Comparison of ENCODE assay signal across 9 mouse cellular contexts in the genomic region with DNA sequence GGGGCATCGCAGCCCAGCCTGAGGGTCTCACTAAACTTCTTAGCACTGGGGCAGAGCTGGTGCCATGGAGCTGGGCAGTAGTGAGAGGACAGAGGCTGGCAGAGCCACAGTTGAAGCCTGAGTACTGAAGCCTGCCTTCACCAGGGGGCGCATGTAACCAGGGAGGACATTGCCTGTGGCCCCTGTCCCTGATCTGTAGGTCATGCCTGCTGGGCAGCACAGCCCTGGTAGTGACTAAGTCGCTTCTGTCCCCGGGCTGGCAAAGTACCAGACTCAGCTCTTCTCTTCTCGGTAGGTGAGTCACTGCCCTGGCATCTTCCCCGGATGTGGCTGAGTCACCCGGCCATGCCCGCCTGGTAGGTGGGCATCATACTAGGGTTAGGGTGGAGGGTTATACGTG. TPM values are rescaled to one million over a fixed set of nuclear protein-coding genes. Genes with fewer than 3 reads are reported as not detected.
DNase-seq lines count a peak whose midpoint lies in the region; ATAC-seq and TF ChIP-seq lines count a peak whose summit lies in the region.
"Had no signal": no experiment of that assay in that cellular context is flagged by ENCODE, and none has a peak within 500 bp of the region (broad histone marks: within the 10 kb centered on the region; RNA-seq: fewer than 3 reads in every experiment).

No protein-coding gene starts in this region.

- H3K27ac ChIP-seq in embryonic facial prominence, embryonic 10.5 days (replicated peaks): peak overlapping the region; percentile 82
- H3K27ac ChIP-seq in limb, embryonic 12.5 days: peak overlapping the region; percentile 86

- H3K4me3 ChIP-seq in embryonic facial prominence, embryonic 10.5 days: peak overlapping the region; percentile 41
- peak overlapping the region; percentile 12 for H3K4me3 ChIP-seq in limb, embryonic 12.5 days (replicated peaks)

- peak; percentile 67 for DNase-seq in layer of hippocampus, adult 9-11 months
- no peak for DNase-seq in layer of hippocampus, adult 9-10 months (ENCODE audit: low spot score)
- DNase-seq in Patski (ENCODE audit: low read depth, low spot score): no peak
- DNase-seq in embryonic facial prominence, embryonic 10.5 days (ENCODE audit: low spot score): no peak
- DNase-seq in heart, postnatal 14 days: peak; percentile 78 to 80
- peak; percentile 44 for DNase-seq in neural tube, embryonic 10.5 days (ENCODE audit: extremely low spot score, low spot score)
- DNase-seq in urinary bladder, postnatal 10 days (ENCODE audit: low spot score): peak; percentile 49

- intact Hi-C loops in heart, postnatal 14 days (cut with DNase I): no loop called here

- CTCF ChIA-PET in Patski (lab: Charles Lee): interaction anchor here (1.0 to 2.2 kb wide), 7 partner anchors 10 to 43 kb away, joined by 3 to 10 read pairs (median 5); no protein-coding TSS in a partner anchor

- H3K27me3 ChIP-seq in Patski: no peaks in the 10 kb centered on the region
- H3K27me3 ChIP-seq in embryonic facial prominence, embryonic 10.5 days (replicated peaks; ENCODE audit: low read depth, poor library complexity, severe bottlenecking): peaks cover 15% of the 10 kb centered on the region
- no peaks in the 10 kb centered on the region for H3K27me3 ChIP-seq in limb, embryonic 12.5 days

- H3K9ac ChIP-seq in limb, embryonic 12.5 days (replicated peaks): peak overlapping the region; percentile 44; the same call in 1 of the 2 replicates

- POLR2A ChIA-PET in Patski (lab: Charles Lee): interaction anchor here (0.9 to 1.0 kb wide), 2 partner anchors 21 to 39 kb away, joined by 3 to 4 read pairs; no protein-coding TSS in a partner anchor

- TF ChIP-seq CTCF in Patski (IDR thresholded peaks at IDR 0.05): no peak

- peaks cover 7% of the 10 kb centered on the region for H3K36me3 ChIP-seq in embryonic facial prominence, embryonic 10.5 days (replicated peaks)
- peaks cover 5% of the 10 kb centered on the region; the same call in 1 of the 2 replicates for H3K36me3 ChIP-seq in limb, embryonic 12.5 days

- H3K9me3 ChIP-seq in embryonic facial prominence, embryonic 10.5 days: no peaks in the 10 kb centered on the region
- no peaks in the 10 kb centered on the region for H3K9me3 ChIP-seq in limb, embryonic 12.5 days

- 53% methylated on average over 9 of the region's 9 CpGs for WGBS in embryonic facial prominence, embryonic 10.5 days
- 39% methylated on average over 9 of the region's 9 CpGs for WGBS in limb, embryonic 12.5 days

- in situ Hi-C loops in Patski (cut with MboI; ENCODE audit: low pct_unique_long_range_greater_than_20kb): loop anchor here (10.0 kb wide), 1 partner anchor 228 kb away; the partner anchor contains the start of gene Csf3

- peak overlapping the region; percentile 92 for H3K4me2 ChIP-seq in limb, embryonic 12.5 days

- peak; percentile 46 for ATAC-seq in Patski
- no peak for ATAC-seq in limb, embryonic 12.5 days (ENCODE audit: insufficient number of reproducible peaks, insufficient read depth, low FRiP score, low TSS enrichment, low read depth)

- peaks cover 99% of the 10 kb centered on the region for H3K4me1 ChIP-seq in embryonic facial prominence, embryonic 10.5 days
- H3K4me1 ChIP-seq in limb, embryonic 12.5 days (replicated peaks): peaks cover 90% of the 10 kb centered on the region

RNA-seq across cellular contexts. Expression of gene Rara, which starts 5.5 kb away (rescaled TPM):
- 31.2 TPM for polyA plus RNA-seq in Patski (2021)
- 34.0 and 35.6 TPM in 2 replicates for polyA plus RNA-seq in embryonic facial prominence, embryonic 10.5 days (2016; fragmentation: Nextera tagmentation; extraction: Ambion mirVana)
- total RNA-seq in heart, postnatal 14 days (2021): 10 to 100 TPM; 17.9 to 21.6 TPM
- 47.1 TPM in 2 replicates for polyA plus RNA-seq in limb, embryonic 12.5 days (2016; fragmentation: Nextera tagmentation; extraction: Ambion mirVana)

RNA-seq across cellular contexts. Expression of gene Cdc6, which starts 25.6 kb away (rescaled TPM):
- polyA plus RNA-seq in Patski (2021): 9.0 TPM
- 65.1 and 69.1 TPM in 2 replicates for polyA plus RNA-seq in embryonic facial prominence, embryonic 10.5 days (2016; fragmentation: Nextera tagmentation; extraction: Ambion mirVana)
- 1 to 10 TPM in 1 of 2 experiments, under 1 TPM in 1; 0.72 to 2.2 TPM for total RNA-seq in heart, postnatal 14 days (2021)
- 44.8 and 48.5 TPM in 2 replicates for polyA plus RNA-seq in limb, embryonic 12.5 days (2016; fragmentation: Nextera tagmentation; extraction: Ambion mirVana)

RNA-seq across cellular contexts. Expression of gene Gjd3, which starts 49.7 kb away (rescaled TPM):
- 0.19 TPM for polyA plus RNA-seq in Patski (2021)
- polyA plus RNA-seq in embryonic facial prominence, embryonic 10.5 days (2016; fragmentation: Nextera tagmentation; extraction: Ambion mirVana): 0.25 TPM in 1 of 2 replicates, not detected in the other
- 1 to 10 TPM; 1.5 to 2.0 TPM for total RNA-seq in heart, postnatal 14 days (2021)
- 0.51 TPM in 1 of 2 replicates, not detected in the other for polyA plus RNA-seq in limb, embryonic 12.5 days (2016; fragmentation: Nextera tagmentation; extraction: Ambion mirVana)
- polyA plus RNA-seq: liver, embryonic 16.5 days had no signal

Comparison
In these comparisons a context has a peak if more than half of its experiments do, and no peak if none do; other contexts are left out.
1. DNase-seq: peak in layer of hippocampus, adult 9-11 months (single experiment), heart, postnatal 14 days (2 of 2), neural tube, embryonic 10.5 days (single experiment) and urinary bladder, postnatal 10 days (single experiment); none in layer of hippocampus, adult 9-10 months (single experiment), Patski (single experiment) and embryonic facial prominence, embryonic 10.5 days (single experiment).